Mouse (Mus musculus) heart, postnatal 0 days (tissue): ENCODE measurements around the gene Znrf1. TPM values are rescaled to one million over a fixed set of nuclear protein-coding genes. Genes with fewer than 3 reads are reported as not detected.

Experiments used
- ATAC-seq: fragments of 200-750 bp; cut with Nextera tagmentation; 2 replicates; pipeline ENCODE4 v1.8.0; 2017; ENCODE audit warnings: low read depth, moderate number of reproducible peaks, moderate library complexity; ENCODE audit not compliant: insufficient read depth
- DNase-seq: peaks from one replicate; pipeline ENCODE4 v3.0.0-alpha.2; 2016; ENCODE audit warnings: low spot score
- H3K27ac ChIP-seq: fragments of 300-500 bp; sonication (generic); 2 replicates; pipeline ENCODE4 v1.5.1; 2014; ENCODE audit warnings: low read depth, mild to moderate bottlenecking
- H3K27me3 ChIP-seq: fragments of 300-500 bp; sonication (generic); 2 replicates; pipeline ENCODE4 v1.6.1; 2014; ENCODE audit warnings: low read length, mixed read lengths; ENCODE audit not compliant: control insufficient read depth, insufficient read depth
- H3K36me3 ChIP-seq: fragments of 300-500 bp; sonication (generic); replicated peaks from 2 replicates; pipeline ENCODE4 v1.6.1; 2014; ENCODE audit warnings: low read length, mixed read lengths; ENCODE audit not compliant: control insufficient read depth, insufficient read depth
- H3K4me1 ChIP-seq: fragments of 300-500 bp; sonication (generic); 2 replicates; pipeline ENCODE4 v1.6.1; 2014; ENCODE audit warnings: antibody characterized with exemption; ENCODE audit not compliant: control insufficient read depth, insufficient read depth
- H3K4me2 ChIP-seq: fragments of 300-500 bp; sonication (generic); 2 replicates; pipeline ENCODE4 v1.6.1; 2014; ENCODE audit warnings: low read depth, mild to moderate bottlenecking, low read length, moderate library complexity
- H3K4me3 ChIP-seq: fragments of 300-500 bp; sonication (generic); 2 replicates; pipeline ENCODE4 v1.5.1; 2014; ENCODE audit warnings: low read depth, low read length
- H3K9ac ChIP-seq: fragments of 300-500 bp; sonication (generic); replicated peaks from 2 replicates; pipeline ENCODE4 v1.6.1; 2014; ENCODE audit warnings: low read depth, low read length, mixed read lengths
- H3K9me3 ChIP-seq: fragments of 300-500 bp; sonication (generic); replicated peaks from 2 replicates; pipeline ENCODE4 v1.6.1; 2016; ENCODE audit warnings: low read length; ENCODE audit not compliant: control insufficient read depth
- CTCF ChIP-seq: IDR thresholded peaks from 2 replicates; pipeline ENCODE4 v1.5.1; 2016; ENCODE audit warnings: antibody characterized with exemption, control low read depth, low read depth
- EP300 ChIP-seq: IDR thresholded peaks from 2 replicates; pipeline ENCODE4 v1.6.1; 2016; ENCODE audit warnings: antibody characterized with exemption, low read depth
- WGBS: fragments of 180-500 bp; shearing (Covaris S2); extraction: QIAGEN DNeasy Blood & Tissue Kit; methylation state at CpG from one replicate; pipeline ENCODE4 v1.1.7; 2014; 5-methylcytosine and 5-hydroxymethylcytosine counted together
- polyA plus RNA-seq: library from polyadenylated mRNA; unstranded; fragments of >200 nt; fragmentation: Nextera tagmentation; extraction: Ambion mirVana; gene quantifications from 2 replicates; pipeline ENCODE4 v1.2.1, GENCODE M21; 2015
- total RNA-seq: library from RNA; depleted of rRNA; stranded (reverse); fragments of >200 nt; gene quantifications from 2 replicates; pipeline ENCODE4 v1.2.3, GENCODE M21; 2014; ENCODE audit warnings: low replicate concordance; rRNA removed

Gene Znrf1
- total RNA-seq (52.1 and 69.1 TPM in 2 replicates), polyA plus RNA-seq (13.9 and 15.1 TPM in 2 replicates)

DNA sequence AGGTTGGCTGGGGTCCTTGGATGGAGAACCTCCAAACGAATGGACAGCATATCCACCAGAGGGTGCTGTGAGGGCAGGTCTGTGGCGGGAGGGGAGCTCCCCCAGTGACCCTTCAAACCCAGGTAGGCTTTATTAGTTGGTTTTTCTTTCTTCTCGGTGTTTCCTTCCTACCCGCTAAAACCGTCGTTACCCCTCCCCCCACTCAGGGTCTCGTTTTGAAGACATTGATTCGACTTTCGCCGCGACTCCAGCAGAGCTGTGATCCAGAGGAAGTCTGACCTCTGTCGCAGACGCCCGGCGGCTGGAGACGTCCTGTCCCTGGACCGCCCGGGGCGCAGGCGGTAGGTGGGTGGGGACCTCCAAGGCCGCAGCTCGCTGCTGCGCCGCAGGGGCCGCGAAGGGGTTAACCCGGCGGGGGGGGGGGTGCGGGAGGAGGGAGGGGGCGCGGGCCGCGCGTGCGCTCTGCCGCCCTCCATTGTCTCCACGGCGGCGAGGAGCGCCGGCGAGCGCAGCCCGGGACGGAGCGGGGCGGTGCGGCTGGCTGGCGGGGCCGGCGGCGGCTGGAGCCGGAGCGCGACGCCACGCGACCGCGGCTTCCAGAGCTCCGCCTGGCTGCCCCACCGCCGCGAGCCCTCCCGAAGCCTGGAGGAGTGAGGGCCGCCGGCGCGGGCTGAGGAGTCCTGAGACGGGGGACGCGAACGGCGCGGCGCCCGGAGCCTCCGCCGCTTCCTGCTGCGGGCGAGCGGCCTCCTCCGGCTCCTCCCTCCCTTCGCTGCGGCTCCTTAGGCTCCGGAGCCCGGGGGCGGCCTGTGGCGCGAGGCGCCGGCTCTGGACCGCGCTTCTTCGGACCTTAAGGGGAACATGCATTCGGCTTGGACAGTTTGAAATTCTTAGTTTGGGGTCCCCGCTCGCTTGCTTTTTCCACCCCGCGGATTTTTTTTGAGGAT lies at the start of gene Znrf1:
Gene Znrf1, plus strand, starts transcription at position 67 of the 947 bp plus-strand sequence.
- Histone ChIP-seq H3K27ac (peak within 1 kb of the TSS; percentile 93), H3K4me1 (peaks cover 7% of the 10 kb centered on the region; the same call in 1 of the 2 replicates), H3K36me3 (no peaks in the 10 kb centered on the region), H3K9ac (peak within 1 kb of the TSS; percentile 87), H3K9me3 (no peaks in the 10 kb centered on the region), H3K4me2 (peak within 1 kb of the TSS; percentile 86), H3K4me3 (peak within 1 kb of the TSS; percentile 81), H3K27me3 (no peaks in the 10 kb centered on the region)
- ATAC-seq (peak; percentile 91), DNase-seq (peak; percentile 78)
- TF ChIP-seq CTCF (peak; percentile 65), EP300 (no peak)
- under 1% methylated on average over 47 of the region's 100 CpGs for WGBS

DNA sequence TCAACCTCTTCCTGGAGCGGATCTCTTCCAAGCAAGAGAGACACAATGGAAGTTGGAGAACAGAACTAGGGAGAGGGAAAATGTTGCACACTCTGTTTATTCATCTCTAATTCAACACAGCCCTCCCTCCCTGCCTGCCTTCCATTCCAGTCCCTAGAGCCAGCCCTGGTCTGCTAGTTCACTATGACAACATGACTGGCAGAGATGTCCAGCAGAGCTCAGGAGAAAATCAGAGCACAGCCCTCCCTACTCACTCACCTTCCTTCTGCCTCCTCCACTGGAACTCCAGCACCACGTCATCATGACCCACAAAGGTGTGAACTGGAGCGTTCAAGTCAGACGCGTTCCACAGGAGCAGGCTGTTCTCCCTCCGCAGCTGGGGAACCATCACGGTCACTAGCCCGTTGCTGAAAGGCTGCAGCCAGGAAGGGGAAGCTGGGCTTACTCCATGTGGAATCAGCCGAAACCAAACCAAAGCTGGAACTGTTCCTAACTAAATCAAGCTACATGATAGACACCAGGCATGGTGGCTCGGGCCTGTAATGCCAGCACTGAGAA lies 45.8 kb upstream of the Znrf1 start:
- no peak overlapping the region for H3K4me3 ChIP-seq
- H3K27ac ChIP-seq, result no peak overlapping the region
- DNase-seq, result no peak
- peaks cover 13% of the 10 kb centered on the region for H3K36me3 ChIP-seq
- no peaks in the 10 kb centered on the region for H3K27me3 ChIP-seq
- WGBS, result 76% methylated on average over 10 of the region's 10 CpGs
- no peak overlapping the region for H3K9ac ChIP-seq
- H3K4me2 ChIP-seq, result no peak overlapping the region
- TF ChIP-seq CTCF (no peak), EP300 (no peak)
- no peaks in the 10 kb centered on the region for H3K9me3 ChIP-seq
- ATAC-seq, result no peak
- H3K4me1 ChIP-seq, result no peaks in the 10 kb centered on the region

DNA sequence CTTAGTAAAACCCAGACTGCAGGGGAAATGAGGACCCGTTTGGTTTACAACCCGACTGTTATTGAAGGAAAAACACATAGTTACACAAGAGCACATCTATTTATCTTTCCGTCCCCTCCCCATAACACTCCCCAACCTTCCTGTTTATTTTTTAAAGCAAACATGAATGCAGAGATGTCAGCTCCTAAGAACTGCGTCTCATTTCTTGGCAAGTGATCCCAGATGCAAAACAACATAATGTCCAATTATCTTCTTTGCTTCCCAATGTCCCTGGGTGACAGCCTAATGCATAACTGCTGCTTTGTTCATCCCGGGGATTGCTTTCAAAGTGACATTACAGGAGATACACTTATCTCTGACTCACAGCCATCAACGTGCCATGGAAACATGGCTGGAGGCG lies 44.7 kb upstream of the Znrf1 start:
- no peak for ATAC-seq
- no peaks in the 10 kb centered on the region for H3K27me3 ChIP-seq

DNA sequence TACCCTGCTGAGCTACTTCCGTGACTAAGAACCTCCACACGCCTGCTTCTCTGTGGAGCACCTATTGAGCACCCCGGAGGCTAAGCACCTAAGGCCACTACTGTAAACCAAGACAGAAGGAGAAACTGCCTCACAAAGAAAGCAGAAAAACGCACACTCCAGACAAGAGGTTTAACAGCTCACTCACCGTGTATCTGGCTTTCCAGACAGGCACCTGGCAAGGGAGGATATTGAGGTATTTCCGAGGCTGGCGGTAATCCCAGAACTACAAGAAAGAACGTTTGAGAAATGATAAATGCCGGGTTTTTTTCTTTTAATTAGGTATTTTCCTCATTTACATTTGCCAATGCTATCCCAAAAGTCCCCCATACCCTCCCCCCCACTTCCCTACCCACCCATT lies 43.4 kb upstream of the Znrf1 start:
- H3K27ac ChIP-seq, result peak overlapping the region; percentile 5; the same call in 1 of the 2 replicates
- no peak overlapping the region for H3K9ac ChIP-seq
- DNase-seq (no peak), ATAC-seq (no peak)
- H3K9me3 ChIP-seq, result no peaks in the 10 kb centered on the region
- H3K4me3 ChIP-seq, result no peak overlapping the region
- peaks cover 12% of the 10 kb centered on the region for H3K36me3 ChIP-seq
- no peak overlapping the region for H3K4me2 ChIP-seq
- no peaks in the 10 kb centered on the region for H3K4me1 ChIP-seq
- 79% methylated on average over 9 of the region's 9 CpGs for WGBS
- no peak for TF ChIP-seq CTCF
- TF ChIP-seq EP300, result no peak
- H3K27me3 ChIP-seq, result no peaks in the 10 kb centered on the region

More for the DNA sequence above, 44.7 kb upstream of the Znrf1 start:
- Histone ChIP-seq H3K27ac (no peak overlapping the region), H3K36me3 (peaks cover 16% of the 10 kb centered on the region), H3K4me3 (no peak overlapping the region), H3K9ac (no peak overlapping the region), H3K4me2 (no peak overlapping the region), H3K4me1 (no peaks in the 10 kb centered on the region), H3K9me3 (no peaks in the 10 kb centered on the region)
- TF ChIP-seq EP300 (no peak), CTCF (no peak)
- WGBS, result 58% methylated on average over 7 of the region's 7 CpGs
- DNase-seq, result no peak

DNA sequence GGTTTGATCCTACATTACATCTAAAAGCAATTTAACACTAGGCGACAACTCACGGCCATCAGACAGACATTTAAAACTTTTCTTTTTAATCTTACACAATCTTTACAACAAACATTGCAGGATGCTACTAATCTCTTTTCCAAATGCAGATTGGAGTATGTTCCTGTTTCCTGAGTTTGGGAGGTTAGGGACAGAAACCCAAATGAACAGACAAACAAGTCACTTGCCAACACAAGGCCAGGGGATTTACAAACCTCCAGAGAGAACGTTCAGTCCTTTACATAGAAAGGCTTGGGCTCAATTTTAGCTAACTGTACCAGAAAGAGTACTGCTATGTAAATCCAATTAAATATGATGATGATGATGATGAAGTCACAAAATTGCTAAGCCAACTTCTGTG lies 42.7 kb upstream of the Znrf1 start:
- ATAC-seq (no peak), DNase-seq (no peak)
- Histone ChIP-seq H3K27ac (peak overlapping the region; percentile 5), H3K36me3 (peaks cover 18% of the 10 kb centered on the region), H3K9me3 (no peaks in the 10 kb centered on the region), H3K4me2 (no peak overlapping the region), H3K9ac (no peak overlapping the region), H3K4me3 (no peak overlapping the region), H3K4me1 (no peaks in the 10 kb centered on the region), H3K27me3 (no peaks in the 10 kb centered on the region)
- no peak for TF ChIP-seq CTCF
- TF ChIP-seq EP300, result no peak
- WGBS, result 76% methylated on average over 3 of the region's 3 CpGs
